Mouse (Mus musculus): ENCODE measurements around the gene Alkbh2. TPM values are rescaled to one million over a fixed set of nuclear protein-coding genes. Genes with fewer than 3 reads are reported as not detected.

Alkbh2 gene
- 16.1 and 34.4 TPM in 2 replicates for polyA plus RNA-seq (2012; ENCODE audit: low replicate concordance)

GRCm38 (mm10) chr5:114127374-114128349 is at the start of gene Alkbh2:
Alkbh2 (minus strand) TSS chr5:114128218.

DNA sequence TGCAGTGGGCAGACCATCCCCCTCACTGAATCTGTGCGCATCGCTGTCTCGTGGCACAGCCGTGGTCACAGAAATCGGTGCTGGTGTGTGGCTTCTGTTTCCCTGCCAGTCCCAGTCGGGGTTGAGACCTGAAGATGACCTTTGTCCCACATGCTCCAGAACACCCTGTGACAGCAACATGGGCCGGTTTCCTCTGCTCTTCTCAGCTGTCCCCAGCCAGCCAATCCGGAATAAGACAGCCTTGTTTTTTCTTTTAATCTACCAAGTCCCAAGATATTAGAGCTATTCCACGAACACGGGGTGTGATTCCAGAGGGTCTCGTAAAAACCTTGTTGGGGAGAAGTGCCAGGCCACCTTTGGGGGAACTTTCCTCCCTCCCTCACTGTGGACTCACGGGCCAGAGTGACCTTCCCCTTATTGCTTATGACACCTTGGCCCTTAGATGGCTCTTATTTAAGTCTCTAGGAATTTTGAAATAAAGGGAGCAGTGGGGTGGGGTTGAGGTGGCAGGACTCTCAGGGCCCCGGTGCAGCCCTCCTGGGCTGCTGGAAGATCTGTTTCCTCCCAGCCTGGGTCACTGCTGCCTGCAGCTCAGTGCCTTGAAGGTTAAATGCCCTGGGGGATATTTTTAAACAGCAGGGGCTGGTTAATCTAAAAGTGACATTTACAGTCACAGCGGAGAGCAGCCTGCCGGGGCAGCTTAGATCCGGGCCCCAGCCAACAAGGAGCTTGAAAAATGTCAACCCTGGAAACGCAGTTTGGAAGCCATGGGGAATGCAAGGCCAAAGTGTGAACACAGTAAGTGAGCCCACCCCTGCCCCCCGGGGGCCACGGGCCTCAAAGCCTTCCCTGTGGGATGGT is 18.2 kb upstream of the Alkbh2 start, which contains the start of gene Acacb:
Gene Acacb (plus strand): TSS at position 508 of the 861 bp plus-strand sequence.

GRCm38 (mm10) chr5:114130211-114130605 is 2.2 kb upstream of the Alkbh2 start, which contains the start of gene Ung:
Ung (plus strand) TSS chr5:114130386.

GRCm38 (mm10) chr5:114091057-114091807 is 36.8 kb downstream of the Alkbh2 start, which contains the start of gene Svop:
Svop (minus strand) TSS chr5:114091570.

Other genes with a start within 250 kb of the Alkbh2 start
- 29.5 and 75.1 TPM in 2 replicates for gene Coro1c, start 219.5 kb downstream of the Alkbh2 start, polyA plus RNA-seq (2012; ENCODE audit: low replicate concordance)
- 27.6 and 30.2 TPM in 2 replicates for gene Ssh1, start 134.3 kb downstream of the Alkbh2 start, polyA plus RNA-seq (2012; ENCODE audit: low replicate concordance)
- gene Dao, start 124.5 kb downstream of the Alkbh2 start, polyA plus RNA-seq (2012; ENCODE audit: low replicate concordance) = 0.15 TPM in 1 of 2 replicates, not detected in the other
- 5.9 and 8.2 TPM in 2 replicates for gene Usp30, start 62.8 kb downstream of the Alkbh2 start, polyA plus RNA-seq (2012; ENCODE audit: low replicate concordance)
- gene Svop, start 36.6 kb downstream of the Alkbh2 start, polyA plus RNA-seq (2012; ENCODE audit: low replicate concordance) = not detected in 2 replicates
- gene Ung, start 2.2 kb upstream of the Alkbh2 start, polyA plus RNA-seq (2012; ENCODE audit: low replicate concordance) = 30.1 and 35.7 TPM in 2 replicates
- gene Acacb, start 18.3 kb upstream of the Alkbh2 start, polyA plus RNA-seq (2012; ENCODE audit: low replicate concordance) = 1.1 and 1.8 TPM in 2 replicates
- gene Foxn4, start 145.6 kb upstream of the Alkbh2 start, polyA plus RNA-seq (2012; ENCODE audit: low replicate concordance) = not detected in 2 replicates
- gene Myo1h, start 160.9 kb upstream of the Alkbh2 start, polyA plus RNA-seq (2012; ENCODE audit: low replicate concordance) = 0.14 TPM in 1 of 2 replicates, not detected in the other

All from leukemia stem cell, adult 10-12 weeks (primary cell).